Mouse (Mus musculus) E14TG2a.4 (cell line): ENCODE data around the gene Map1b.

Experiments
- H3K27me3 ChIP-seq: 2 replicates; pipeline ENCODE4 v1.6.1; 2014; ENCODE audit warnings: low read length, control low read depth; ENCODE audit not compliant: insufficient read depth
- H3K36me3 ChIP-seq: 2 replicates; pipeline ENCODE4 v1.6.1; 2014; ENCODE audit warnings: low read length, control low read depth; ENCODE audit not compliant: insufficient read depth
- H3K4me1 ChIP-seq: replicated peaks from 2 replicates; pipeline ENCODE4 v1.6.1; 2014; ENCODE audit warnings: low read depth, low read length, control low read depth
- H3K4me3 ChIP-seq: replicated peaks from 2 replicates; pipeline ENCODE4 v1.5.1; 2014; ENCODE audit warnings: mild to moderate bottlenecking, low read length
- H3K9me3 ChIP-seq: 2 replicates; pipeline ENCODE4 v1.6.1; 2014; ENCODE audit warnings: low read length, control low read depth
- CTCF ChIP-seq: conservative IDR thresholded peaks from 2 replicates; pipeline ENCODE4 v1.5.1; 2014; ENCODE audit warnings: low read length
- NANOG ChIP-seq: IDR thresholded peaks from 2 replicates; pipeline ENCODE4 v1.6.1; 2014; ENCODE audit warnings: borderline replicate concordance, low read length, mixed read lengths
- POU5F1 ChIP-seq: IDR thresholded peaks from 2 replicates; pipeline ENCODE4 v1.6.1; 2014; ENCODE audit warnings: low read length, borderline replicate concordance

Map1b gene

DNA sequence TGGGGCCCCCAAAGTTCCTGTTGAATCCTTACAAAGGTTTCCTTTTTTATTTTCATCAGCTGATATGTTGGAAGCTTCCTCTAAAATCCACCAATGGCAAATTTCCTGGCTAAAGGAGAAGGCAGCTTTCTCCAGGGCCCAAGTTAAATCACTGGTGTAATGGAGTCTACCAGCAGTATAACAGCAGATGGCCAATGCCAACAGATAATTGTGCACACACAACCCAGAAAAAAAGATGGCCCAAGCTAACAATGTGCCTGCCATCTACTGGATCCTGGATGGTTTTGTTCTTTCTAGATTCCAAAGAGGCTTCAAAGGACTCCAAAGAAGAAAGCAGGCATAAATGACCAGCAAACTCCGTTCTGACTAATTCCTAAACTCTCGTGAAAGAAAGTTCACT is 48.1 kb downstream of the Map1b start:
- TF ChIP-seq CTCF (no peak), POU5F1 (no peak), NANOG (no peak)
- peaks cover 21% of the 10 kb centered on the region for H3K36me3 ChIP-seq
- H3K4me3 ChIP-seq = no peak overlapping the region
- peaks cover 15% of the 10 kb centered on the region for H3K4me1 ChIP-seq
- H3K27me3 ChIP-seq = no peaks in the 10 kb centered on the region
- H3K9me3 ChIP-seq = no peaks in the 10 kb centered on the region

DNA sequence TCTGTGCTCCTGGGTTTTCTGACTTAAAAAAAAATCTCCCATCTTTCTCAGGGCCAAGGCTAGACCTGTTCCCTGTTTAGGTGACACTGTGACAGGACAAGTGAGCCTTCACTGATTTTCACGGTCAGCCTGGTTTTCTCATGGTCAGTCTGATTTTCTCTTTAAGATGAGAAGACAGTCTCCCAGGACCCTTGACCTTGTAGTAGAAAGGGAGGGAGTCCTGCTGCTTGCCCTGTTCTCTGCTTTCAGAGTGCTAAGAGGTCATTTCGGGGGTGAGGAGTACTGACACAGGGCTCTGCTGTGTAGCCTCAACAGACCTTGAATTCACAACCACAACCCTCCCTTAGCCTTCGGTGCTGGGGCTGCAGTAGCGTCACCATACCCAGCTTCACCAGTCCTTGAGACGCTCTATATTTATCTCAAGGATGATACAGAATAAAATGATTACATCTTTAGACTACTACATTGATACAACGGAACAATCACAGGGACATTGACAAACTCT is 49.5 kb downstream of the Map1b start:
- H3K36me3 ChIP-seq = peaks cover 29% of the 10 kb centered on the region
- peaks cover 15% of the 10 kb centered on the region for H3K4me1 ChIP-seq
- H3K9me3 ChIP-seq = no peaks in the 10 kb centered on the region
- H3K27me3 ChIP-seq = no peaks in the 10 kb centered on the region
- TF ChIP-seq CTCF (no peak), POU5F1 (no peak), NANOG (no peak)
- no peak overlapping the region for H3K4me3 ChIP-seq

DNA sequence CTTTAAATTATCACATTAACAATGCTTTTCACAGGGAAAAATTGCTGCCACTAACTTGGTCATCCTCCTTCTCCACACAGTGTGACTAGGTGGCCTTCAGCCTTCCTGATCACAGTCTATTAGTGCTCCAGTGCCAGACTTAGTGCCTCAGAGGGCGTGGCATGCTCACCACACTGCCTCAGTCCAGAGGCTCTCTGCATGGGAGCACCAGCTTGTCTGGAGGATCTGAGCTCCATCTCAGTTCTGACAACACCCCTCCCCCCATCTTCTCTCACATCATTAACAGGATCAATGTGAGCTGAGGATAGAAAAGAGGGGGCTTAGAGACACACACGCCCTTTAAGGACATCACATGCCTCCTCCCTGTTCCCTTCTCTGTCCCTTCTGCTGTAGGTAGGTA is 50.3 kb downstream of the Map1b start:
- H3K27me3 ChIP-seq = no peaks in the 10 kb centered on the region
- TF ChIP-seq CTCF = no peak
- TF ChIP-seq POU5F1 = no peak
- no peak for TF ChIP-seq NANOG
- no peak overlapping the region for H3K4me3 ChIP-seq
- H3K4me1 ChIP-seq = peaks cover 15% of the 10 kb centered on the region
- H3K36me3 ChIP-seq = peaks cover 36% of the 10 kb centered on the region
- no peaks in the 10 kb centered on the region; the same call in 1 of the 2 replicates for H3K9me3 ChIP-seq

DNA sequence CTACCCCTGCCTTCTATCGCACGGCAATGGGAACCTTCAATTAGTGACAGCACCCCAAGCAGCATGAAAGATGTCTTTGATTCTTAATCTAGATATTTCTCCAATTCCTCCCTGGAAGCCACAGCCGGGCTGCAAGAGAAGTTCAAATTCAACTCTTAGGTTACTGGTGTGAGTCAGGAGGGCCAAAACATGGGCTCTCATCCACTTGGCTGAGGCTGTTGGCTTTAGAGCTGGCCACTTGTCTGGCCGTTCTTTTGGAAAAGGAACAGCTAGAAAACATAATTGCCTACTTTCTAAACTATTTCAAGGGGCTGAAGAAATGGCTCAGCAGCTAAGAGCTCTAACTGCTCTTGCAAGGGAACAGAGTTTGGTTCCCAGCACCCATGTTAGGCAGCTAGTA is 51.8 kb downstream of the Map1b start:
- TF ChIP-seq CTCF (no peak), POU5F1 (no peak), NANOG (no peak)
- Histone ChIP-seq H3K36me3 (peaks cover 37% of the 10 kb centered on the region), H3K4me3 (no peak overlapping the region), H3K4me1 (peaks cover 13% of the 10 kb centered on the region), H3K27me3 (no peaks in the 10 kb centered on the region), H3K9me3 (no peaks in the 10 kb centered on the region; the same call in 1 of the 2 replicates)

DNA sequence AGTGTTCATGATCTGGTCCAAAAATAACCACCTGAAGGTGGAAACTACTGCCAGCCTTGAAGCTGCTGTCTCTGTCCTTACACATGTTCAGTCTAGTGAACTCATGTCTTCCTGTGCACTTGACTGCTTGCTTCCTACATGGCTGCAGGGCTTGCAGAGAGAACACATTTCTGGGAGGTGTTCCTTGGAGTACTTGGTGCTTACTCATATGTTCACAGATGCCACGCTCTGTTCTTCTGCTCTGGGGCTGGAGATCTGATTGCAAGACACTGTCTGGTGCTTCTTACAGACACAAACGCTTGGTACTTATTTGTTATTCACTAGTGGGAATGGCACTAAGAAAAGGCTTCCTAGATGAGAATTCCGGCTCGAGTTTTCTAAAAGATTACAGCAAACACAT is 54.5 kb downstream of the Map1b start:
- Histone ChIP-seq H3K27me3 (no peaks in the 10 kb centered on the region), H3K4me1 (peaks cover 13% of the 10 kb centered on the region), H3K4me3 (no peak overlapping the region), H3K36me3 (peaks cover 35% of the 10 kb centered on the region), H3K9me3 (no peaks in the 10 kb centered on the region; the same call in 1 of the 2 replicates)
- TF ChIP-seq POU5F1 = no peak
- no peak for TF ChIP-seq CTCF
- TF ChIP-seq NANOG = no peak

DNA sequence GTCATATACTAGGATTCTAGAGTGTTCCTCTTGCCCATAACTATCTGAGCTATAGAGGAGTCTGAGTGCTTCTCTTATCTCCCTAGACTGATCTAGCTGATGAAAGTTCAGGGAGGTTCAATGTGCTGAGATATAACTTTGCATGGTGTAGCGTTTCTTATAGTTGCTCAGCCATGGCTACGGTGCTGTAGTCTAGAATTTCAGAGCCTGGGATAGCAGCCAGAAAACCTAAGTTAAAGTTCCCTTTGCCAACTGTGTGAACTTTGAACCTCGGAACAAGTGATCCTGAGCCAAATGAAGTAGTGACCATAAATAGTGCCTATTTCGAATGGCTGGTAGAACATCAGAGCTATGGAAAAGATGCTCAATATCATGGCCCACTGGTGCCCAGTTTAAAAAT is 56.7 kb downstream of the Map1b start:
- H3K4me3 ChIP-seq = no peak overlapping the region
- TF ChIP-seq NANOG (no peak), CTCF (no peak), POU5F1 (no peak)
- no peaks in the 10 kb centered on the region; the same call in 1 of the 2 replicates for H3K9me3 ChIP-seq
- no peaks in the 10 kb centered on the region for H3K27me3 ChIP-seq
- H3K4me1 ChIP-seq = peaks cover 8% of the 10 kb centered on the region
- H3K36me3 ChIP-seq = peaks cover 51% of the 10 kb centered on the region

DNA sequence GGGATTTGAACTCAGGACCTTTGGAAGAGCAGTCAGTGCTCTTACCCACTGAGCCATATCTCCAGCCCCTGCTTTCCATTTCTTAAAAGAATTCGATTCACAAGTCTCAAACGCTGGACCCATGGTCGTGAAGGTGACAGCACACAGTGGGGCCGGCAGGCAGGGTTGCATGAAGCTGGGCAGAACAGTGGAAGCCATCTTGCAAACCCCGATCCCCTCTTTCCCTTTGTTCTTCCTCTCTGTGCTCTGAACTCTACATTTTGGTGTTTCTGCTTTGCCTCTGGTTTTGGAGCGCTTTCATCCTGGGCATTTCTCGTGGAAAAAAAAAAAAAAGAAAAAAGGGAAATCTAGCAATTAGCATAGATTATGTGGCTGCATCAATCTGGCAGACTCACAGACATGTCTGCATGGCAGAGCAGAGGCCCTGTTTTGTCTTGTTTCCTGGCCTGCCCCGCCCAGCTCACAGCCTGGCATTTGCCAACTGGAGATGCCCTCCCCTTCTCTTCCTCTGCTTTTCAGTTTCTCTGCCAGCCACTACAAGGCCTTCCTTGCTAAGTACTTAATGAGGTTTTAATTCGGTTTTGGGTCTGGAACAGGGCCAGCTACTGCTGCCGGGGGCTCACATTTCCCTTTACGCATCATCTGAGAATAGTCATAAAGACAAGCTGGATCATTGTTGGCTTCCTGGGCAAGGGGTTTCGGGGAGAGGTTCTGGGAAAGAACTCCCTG is 57.5 kb downstream of the Map1b start:
- no peak for TF ChIP-seq CTCF
- no peak for TF ChIP-seq NANOG
- TF ChIP-seq POU5F1 = no peak
- H3K36me3 ChIP-seq = peaks cover 51% of the 10 kb centered on the region
- no peaks in the 10 kb centered on the region; the same call in 1 of the 2 replicates for H3K9me3 ChIP-seq
- no peaks in the 10 kb centered on the region for H3K27me3 ChIP-seq
- H3K4me1 ChIP-seq = peaks cover 8% of the 10 kb centered on the region
- no peak overlapping the region for H3K4me3 ChIP-seq

DNA sequence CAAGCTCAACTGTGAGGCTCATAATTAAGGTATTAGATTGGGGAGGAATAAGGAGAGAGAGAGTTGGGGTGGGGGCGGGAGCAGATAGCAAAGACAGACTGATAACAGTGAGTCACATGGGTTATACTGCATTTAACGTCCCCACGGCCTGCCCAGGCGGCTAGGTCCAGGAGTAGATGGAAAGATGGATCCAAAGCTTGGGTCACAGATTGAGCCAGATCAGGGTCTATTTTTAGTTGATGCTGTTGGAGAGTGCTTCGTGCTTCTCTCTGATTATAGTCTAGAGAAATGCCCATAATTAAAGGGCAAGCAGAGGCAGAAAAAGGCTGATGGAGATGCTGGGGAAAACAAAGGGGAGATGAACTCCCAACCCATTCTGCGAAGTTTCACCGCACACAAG is 61.4 kb downstream of the Map1b start:
- peaks cover 29% of the 10 kb centered on the region for H3K4me1 ChIP-seq
- no peak for TF ChIP-seq NANOG
- no peak for TF ChIP-seq CTCF
- no peaks in the 10 kb centered on the region for H3K9me3 ChIP-seq
- H3K27me3 ChIP-seq = no peaks in the 10 kb centered on the region
- H3K4me3 ChIP-seq = no peak overlapping the region
- peaks cover 42% of the 10 kb centered on the region for H3K36me3 ChIP-seq

DNA sequence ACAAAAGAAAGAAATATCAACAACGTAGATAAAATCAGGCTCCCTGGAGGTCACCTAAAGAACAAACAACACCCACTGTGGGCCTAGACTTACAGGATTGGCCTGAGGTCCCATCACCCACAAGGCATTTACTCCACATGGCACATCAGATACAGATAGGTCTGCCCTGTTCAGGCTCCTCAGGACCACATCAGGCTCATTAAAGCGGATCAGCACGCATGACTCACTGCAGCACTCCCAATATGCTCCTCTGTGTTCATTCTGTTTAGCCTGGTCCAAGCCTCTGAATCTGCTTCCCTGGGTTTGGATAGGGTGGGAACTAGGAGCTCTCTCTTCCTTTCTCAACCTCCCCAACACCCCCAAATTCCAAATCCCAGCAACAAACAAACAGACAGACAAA is 63.9 kb downstream of the Map1b start:
- Histone ChIP-seq H3K4me1 (peaks cover 51% of the 10 kb centered on the region), H3K27me3 (no peaks in the 10 kb centered on the region), H3K36me3 (peaks cover 35% of the 10 kb centered on the region), H3K4me3 (no peak overlapping the region), H3K9me3 (no peaks in the 10 kb centered on the region)
- TF ChIP-seq NANOG = no peak
- no peak for TF ChIP-seq CTCF
- no peak for TF ChIP-seq POU5F1
